In the genomic region with DNA sequence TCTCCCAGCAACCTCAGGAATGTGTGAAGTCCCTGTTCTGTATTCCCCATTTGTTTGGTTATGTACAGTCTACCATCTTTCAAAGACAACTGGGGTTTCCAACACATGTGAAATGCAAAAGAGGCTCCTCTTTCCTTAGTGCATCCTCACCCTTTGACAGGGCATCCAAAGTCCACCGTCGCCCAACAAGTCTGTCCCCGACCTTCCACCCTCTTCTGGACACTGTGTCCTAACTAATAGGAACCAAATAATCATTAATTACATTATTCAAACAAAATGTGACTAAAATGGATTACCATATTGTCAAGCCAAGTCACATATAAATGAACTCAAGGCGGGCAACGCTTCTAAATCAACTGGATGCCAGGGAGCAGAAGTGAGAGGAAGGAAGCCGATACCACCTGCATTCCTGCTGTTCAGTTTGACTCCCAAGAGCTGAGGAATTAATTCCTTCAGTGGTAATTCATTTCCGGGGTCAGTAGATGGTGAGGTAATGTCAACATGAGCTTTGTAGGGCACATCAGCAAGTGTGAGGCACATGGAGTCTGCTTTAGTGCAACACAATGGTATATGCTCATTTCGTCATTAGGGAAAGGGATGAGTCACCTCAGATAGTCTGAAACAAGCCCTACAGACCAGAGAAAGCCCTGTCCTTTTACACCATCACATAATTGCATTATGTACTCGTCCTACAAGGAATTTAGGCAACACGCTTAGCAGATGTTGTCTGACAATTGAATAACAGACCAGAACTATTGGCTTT, we compare ENCODE assay signal across 17 mouse cellular contexts. TPM values are rescaled to one million over a fixed set of nuclear protein-coding genes. Genes with fewer than 3 reads are reported as not detected.
DNase-seq lines count a peak whose midpoint lies in the region; ATAC-seq and TF ChIP-seq lines count a peak whose summit lies in the region.
"Had no signal": no experiment of that assay in that cellular context is flagged by ENCODE, and none has a peak within 500 bp of the region (broad histone marks: within the 10 kb centered on the region; RNA-seq: fewer than 3 reads in every experiment).

No protein-coding gene starts in this region.

- CTCF ChIA-PET in Patski (lab: Charles Lee), result interaction anchor here (1.1 to 2.0 kb wide), 2 partner anchors 46 to 47 kb away, joined by 3 to 4 read pairs; no protein-coding TSS in a partner anchor

- TF ChIP-seq CTCF in lung, postnatal 0 days (IDR thresholded peaks at IDR 0.05), result no peak
- TF ChIP-seq CTCF in Patski (IDR thresholded peaks at IDR 0.05), result no peak

- H3K9ac ChIP-seq in intestine, embryonic 15.5 days, result no peak overlapping the region
- no peak overlapping the region for H3K9ac ChIP-seq in intestine, embryonic 16.5 days (ENCODE audit: low read depth, low read length)
- H3K9ac ChIP-seq in lung, postnatal 0 days (replicated peaks; ENCODE audit: low read depth), result no peak overlapping the region

- H3K9me3 ChIP-seq in intestine, embryonic 15.5 days, result no peaks in the 10 kb centered on the region
- no peaks in the 10 kb centered on the region for H3K9me3 ChIP-seq in intestine, embryonic 16.5 days (ENCODE audit: control insufficient read depth, low read length)
- H3K9me3 ChIP-seq in lung, postnatal 0 days (ENCODE audit: low read length), result no peaks in the 10 kb centered on the region

- H3K27ac ChIP-seq in intestine, embryonic 15.5 days, result no peak overlapping the region
- H3K27ac ChIP-seq in intestine, embryonic 16.5 days (ENCODE audit: low read length), result no peak overlapping the region
- peak overlapping the region; percentile 26; the same call in 1 of the 2 replicates for H3K27ac ChIP-seq in lung, postnatal 0 days (ENCODE audit: low read length)
- H3K27ac ChIP-seq: hindbrain, postnatal 0 days had no signal

- H3K4me1 ChIP-seq in intestine, embryonic 15.5 days (replicated peaks), result peaks cover 10% of the 10 kb centered on the region
- H3K4me1 ChIP-seq in intestine, embryonic 16.5 days (ENCODE audit: control insufficient read depth, insufficient read depth, low read length), result peaks cover 28% of the 10 kb centered on the region
- H3K4me1 ChIP-seq in lung, postnatal 0 days (ENCODE audit: insufficient read depth, low read depth, low read length), result peaks cover 12% of the 10 kb centered on the region

- in situ Hi-C loops in Patski (cut with MboI; ENCODE audit: low pct_unique_long_range_greater_than_20kb), result no loop called here

- no peaks in the 10 kb centered on the region for H3K27me3 ChIP-seq in intestine, embryonic 15.5 days (replicated peaks)
- H3K27me3 ChIP-seq in intestine, embryonic 16.5 days (replicated peaks; ENCODE audit: control insufficient read depth, insufficient read depth, low read length), result no peaks in the 10 kb centered on the region
- H3K27me3 ChIP-seq in lung, postnatal 0 days (replicated peaks; ENCODE audit: insufficient read depth, low read length), result no peaks in the 10 kb centered on the region
- H3K27me3 ChIP-seq in Patski, result no peaks in the 10 kb centered on the region

- H3K36me3 ChIP-seq in intestine, embryonic 15.5 days, result no peaks in the 10 kb centered on the region
- H3K36me3 ChIP-seq in intestine, embryonic 16.5 days (ENCODE audit: control insufficient read depth, insufficient read depth, low read length), result no peaks in the 10 kb centered on the region
- H3K36me3 ChIP-seq in lung, postnatal 0 days (ENCODE audit: insufficient read depth, low read length), result no peaks in the 10 kb centered on the region

- POLR2A ChIA-PET in Patski (lab: Charles Lee), result interaction anchor here (0.7 kb wide), 1 partner anchor 31 kb away, joined by 3 read pairs; no protein-coding TSS in a partner anchor

- peak; percentile 59; the same call in 1 of the 2 replicates for TF ChIP-seq EP300 in lung, postnatal 0 days (IDR thresholded peaks at IDR 0.05)

- peak; percentile 75 for DNase-seq in lung, postnatal 0 days (ENCODE audit: low spot score)
- no peak for DNase-seq in lung, postnatal 25 days (ENCODE audit: low spot score)
- DNase-seq in Patski (ENCODE audit: low read depth, low spot score), result no peak
- no peak for DNase-seq in T-cell, adult 2 months (ENCODE audit: low spot score)
- no peak for DNase-seq in ovary, postnatal 14 days (ENCODE audit: low spot score)
- DNase-seq: cerebellum, adult 18-20 months; gastrocnemius, postnatal 14 days; lung, adult 18-20 months; right cerebral cortex, postnatal 4 days had no signal

- 0 out of 2 replicates have a peak, but pooled peaks have one; percentile 28 for ATAC-seq in intestine, embryonic 15.5 days
- no peak for ATAC-seq in intestine, embryonic 16.5 days
- ATAC-seq in lung, postnatal 0 days, result peak; percentile 64
- ATAC-seq in Patski, result peak; percentile 47
- peak; percentile 76 for ATAC-seq in megakaryocyte, adult 5-6 weeks (ENCODE audit: poor library complexity, severe bottlenecking)
- ATAC-seq: hindbrain, postnatal 0 days had no signal

- no peak overlapping the region for H3K4me3 ChIP-seq in intestine, embryonic 15.5 days (replicated peaks)
- H3K4me3 ChIP-seq in intestine, embryonic 16.5 days (ENCODE audit: low read length), result no peak overlapping the region
- H3K4me3 ChIP-seq in lung, postnatal 0 days (ENCODE audit: low read depth, low read length), result no peak overlapping the region

- WGBS in intestine, embryonic 15.5 days, result 64% methylated on average over 10 of the region's 10 CpGs
- WGBS in intestine, embryonic 16.5 days, result 67% methylated on average over 10 of the region's 10 CpGs
- 47% methylated on average over 10 of the region's 10 CpGs for WGBS in lung, postnatal 0 days

- H3K4me2 ChIP-seq in intestine, embryonic 15.5 days (replicated peaks), result no peak overlapping the region
- H3K4me2 ChIP-seq in intestine, embryonic 16.5 days (ENCODE audit: low read depth, low read length), result no peak overlapping the region
- H3K4me2 ChIP-seq in lung, postnatal 0 days (replicated peaks; ENCODE audit: low read depth, low read length), result no peak overlapping the region

RNA-seq across cellular contexts. Expression of a gene that starts 5.9 kb away (rescaled TPM):
- polyA plus RNA-seq in intestine, embryonic 15.5 days (2015; fragmentation: Nextera tagmentation; extraction: Ambion mirVana), result 3.5 and 3.9 TPM in 2 replicates
- polyA plus RNA-seq in intestine, embryonic 16.5 days (2015; fragmentation: Nextera tagmentation; extraction: Ambion mirVana), result 2.6 and 3.1 TPM in 2 replicates
- 3.8 and 4.2 TPM in 2 replicates for polyA plus RNA-seq in lung, postnatal 0 days (2015; fragmentation: Nextera tagmentation; extraction: Ambion mirVana)
- 9.3 TPM for polyA plus RNA-seq in Patski (2021)
- 13.2 and 13.7 TPM in 2 replicates for total RNA-seq in megakaryocyte, adult 5-6 weeks (2015)
- 19.5 and 22.0 TPM in 2 replicates for total RNA-seq in megakaryocyte, adult 5-6 weeks (2017)

RNA-seq across cellular contexts. Expression of a gene that starts 31.6 kb away (rescaled TPM):
- 0.69 and 0.72 TPM in 2 replicates for polyA plus RNA-seq in intestine, embryonic 15.5 days (2015; fragmentation: Nextera tagmentation; extraction: Ambion mirVana)
- 0.61 and 0.72 TPM in 2 replicates for polyA plus RNA-seq in intestine, embryonic 16.5 days (2015; fragmentation: Nextera tagmentation; extraction: Ambion mirVana)
- polyA plus RNA-seq in lung, postnatal 0 days (2015; fragmentation: Nextera tagmentation; extraction: Ambion mirVana), result 0.11 TPM in 1 of 2 replicates, not detected in the other
- polyA plus RNA-seq in Patski (2021), result 0.23 TPM
- not detected in 2 replicates for total RNA-seq in megakaryocyte, adult 5-6 weeks (2015)
- not detected in 2 replicates for total RNA-seq in megakaryocyte, adult 5-6 weeks (2017)
- total RNA-seq: adrenal gland, adult 18-20 months; megakaryocyte-erythroid progenitor cell, adult 5-6 weeks had no signal
- polyA plus RNA-seq: heart, embryonic 16.5 days; thymus, postnatal 0 days had no signal
